Mouse (Mus musculus): Measurements from ENCODE around the gene Snrnp70.
"Not testable (repeated sequence)": the region's sequence is repeated elsewhere in the genome, so short reads cannot be mapped to it uniquely, and the experiment has no call there.

Snrnp70 gene

GRCm38 (mm10) chr7:45409497-45410163 is 14.1 kb upstream of the Snrnp70 start:
- in situ Hi-C loops (cut with MboI; ENCODE audit: low sequenced_read_pairs), result no loop called here

DNA sequence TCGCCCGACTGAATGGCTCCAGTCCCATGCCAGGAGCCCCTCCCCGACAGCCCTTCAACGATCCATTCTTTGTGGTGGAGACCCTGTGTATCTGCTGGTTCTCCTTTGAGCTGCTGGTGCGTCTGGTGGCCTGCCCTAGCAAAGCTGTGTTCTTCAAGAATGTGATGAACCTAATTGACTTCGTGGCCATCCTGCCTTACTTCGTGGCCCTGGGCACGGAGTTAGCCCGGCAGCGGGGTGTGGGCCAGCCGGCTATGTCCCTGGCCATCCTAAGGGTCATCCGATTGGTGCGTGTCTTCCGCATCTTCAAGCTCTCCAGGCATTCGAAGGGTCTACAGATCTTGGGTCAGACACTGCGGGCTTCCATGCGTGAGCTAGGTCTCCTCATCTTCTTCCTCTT is 13.4 kb upstream of the Snrnp70 start:
- in situ Hi-C loops (cut with MboI; ENCODE audit: low sequenced_read_pairs), result no loop called here

- in situ Hi-C loops (cut with MboI; ENCODE audit: low sequenced_read_pairs), result no loop called here
Observed at GRCm38 (mm10) chr7:45408351-45408750, 12.8 kb upstream of the Snrnp70 start.

DNA sequence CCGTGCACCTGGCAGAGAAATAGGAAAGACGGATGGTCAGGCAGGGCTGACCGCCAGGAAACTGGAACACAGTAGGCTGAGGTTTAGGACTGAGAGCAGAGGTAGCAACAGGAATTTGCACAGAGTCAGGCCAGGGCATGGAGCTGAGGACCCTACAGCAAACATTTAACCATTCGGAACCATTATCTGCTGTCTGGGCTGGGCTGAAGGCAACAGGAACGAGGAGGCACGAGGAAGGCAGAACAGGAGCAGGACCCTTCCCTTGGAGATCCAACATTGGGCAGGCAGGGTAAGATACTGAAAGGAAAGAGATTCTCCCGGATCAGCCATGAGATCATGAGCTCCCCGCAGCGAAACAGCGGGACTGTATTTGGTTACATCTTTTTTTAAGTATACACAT is 12.3 kb upstream of the Snrnp70 start:
- in situ Hi-C loops (cut with MboI; ENCODE audit: low sequenced_read_pairs), result no loop called here

GRCm38 (mm10) chr7:45406157-45407156 is 10.9 kb upstream of the Snrnp70 start:
- in situ Hi-C loops (cut with MboI; ENCODE audit: low sequenced_read_pairs), result no loop called here

DNA sequence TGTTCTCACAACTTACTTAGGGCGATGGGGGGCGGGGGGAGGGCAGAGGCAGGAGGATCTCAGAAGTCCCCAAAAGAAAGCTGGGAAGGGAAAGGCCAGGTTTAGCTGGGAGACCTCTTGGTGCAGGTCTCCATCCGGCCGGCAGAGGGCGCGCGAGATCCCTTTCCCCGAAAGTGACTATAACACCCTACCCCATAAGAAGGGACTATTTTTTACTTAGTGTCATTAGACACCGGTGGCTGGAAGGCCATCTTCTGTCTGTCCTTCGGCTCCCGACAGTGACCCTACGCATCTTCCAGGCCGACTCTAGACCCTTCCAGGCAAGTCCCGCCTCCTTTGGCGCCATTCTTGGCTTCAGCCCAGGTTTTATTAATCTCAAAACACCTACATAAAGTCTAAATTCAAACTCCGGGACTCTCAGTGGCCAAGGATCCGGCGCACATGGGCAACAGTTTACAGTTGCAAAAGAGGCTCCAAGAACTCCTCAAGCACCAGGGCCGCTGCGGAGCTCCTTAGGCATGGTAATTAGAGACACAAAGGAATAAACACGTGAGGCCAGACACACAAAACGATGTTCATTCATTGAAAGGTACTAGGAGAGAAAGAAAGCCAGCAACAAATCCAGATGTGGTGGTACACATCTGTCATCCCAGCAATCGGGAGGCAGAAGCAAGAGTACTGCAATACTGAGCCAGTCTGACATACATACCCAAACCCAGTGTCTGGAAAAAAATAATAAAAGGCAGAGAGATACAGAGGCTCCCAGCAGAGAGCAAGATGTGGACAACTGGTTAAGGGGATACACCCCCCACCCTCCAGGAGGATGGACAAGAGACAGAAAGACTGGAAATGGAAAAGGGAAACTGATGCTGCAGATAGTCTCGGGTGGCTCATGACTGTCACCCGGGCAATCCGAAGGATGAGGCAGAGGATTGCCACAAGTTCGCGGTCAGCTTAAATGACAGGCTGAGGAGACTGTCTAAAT is 9.8 kb upstream of the Snrnp70 start, which contains the start of gene Kcna7:
TSS of gene Kcna7 (plus strand) at position 563 of the 985 bp plus-strand sequence.
- in situ Hi-C loops (cut with MboI; ENCODE audit: low sequenced_read_pairs), result no loop called here

- in situ Hi-C loops (cut with MboI; ENCODE audit: low sequenced_read_pairs), result no loop called here
Observed at GRCm38 (mm10) chr7:45403532-45404261, 8.2 kb upstream of the Snrnp70 start.

DNA sequence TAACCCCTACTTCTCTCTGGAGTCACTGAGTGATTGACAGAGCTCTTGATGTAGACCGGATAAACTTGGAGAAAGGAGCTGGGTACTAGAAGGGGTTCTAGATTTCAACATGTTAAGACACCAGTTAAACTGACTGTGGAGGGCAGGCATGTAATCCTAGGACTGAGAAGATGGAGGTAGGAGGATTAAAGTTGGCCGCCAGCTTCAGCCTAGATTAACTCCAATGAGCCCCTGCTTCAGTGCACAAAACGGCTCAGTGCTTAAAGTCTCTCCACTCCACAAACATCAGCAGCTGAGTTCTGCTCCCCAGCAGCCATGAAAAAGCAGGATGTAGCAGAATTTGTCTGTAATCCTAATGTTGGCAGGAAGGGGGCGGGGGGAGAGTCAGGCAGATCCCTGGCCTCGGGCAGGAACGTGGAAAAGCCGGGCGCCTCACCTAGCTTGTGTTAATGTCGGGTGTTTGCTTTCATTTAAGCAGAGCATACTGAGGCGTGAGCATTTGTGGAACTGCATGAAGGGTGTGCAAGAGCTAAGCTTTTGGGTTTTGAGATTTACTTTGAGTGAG is 6.1 kb upstream of the Snrnp70 start:
- in situ Hi-C loops (cut with MboI; ENCODE audit: low sequenced_read_pairs), result no loop called here

GRCm38 (mm10) chr7:45396787-45397186 is 1.2 kb upstream of the Snrnp70 start:
- in situ Hi-C loops (cut with MboI; ENCODE audit: low sequenced_read_pairs), result no loop called here

GRCm38 (mm10) chr7:45396337-45396775 is 814 bp upstream of the Snrnp70 start:
- in situ Hi-C loops (cut with MboI; ENCODE audit: low sequenced_read_pairs), result not testable (repeated sequence)

GRCm38 (mm10) chr7:45395129-45395541 is 407 bp downstream of the Snrnp70 start:
- in situ Hi-C loops (cut with MboI; ENCODE audit: low sequenced_read_pairs), result no loop called here

GRCm38 (mm10) chr7:45386077-45386476 is 9.5 kb downstream of the Snrnp70 start:
- in situ Hi-C loops (cut with MboI; ENCODE audit: low sequenced_read_pairs), result no loop called here

DNA sequence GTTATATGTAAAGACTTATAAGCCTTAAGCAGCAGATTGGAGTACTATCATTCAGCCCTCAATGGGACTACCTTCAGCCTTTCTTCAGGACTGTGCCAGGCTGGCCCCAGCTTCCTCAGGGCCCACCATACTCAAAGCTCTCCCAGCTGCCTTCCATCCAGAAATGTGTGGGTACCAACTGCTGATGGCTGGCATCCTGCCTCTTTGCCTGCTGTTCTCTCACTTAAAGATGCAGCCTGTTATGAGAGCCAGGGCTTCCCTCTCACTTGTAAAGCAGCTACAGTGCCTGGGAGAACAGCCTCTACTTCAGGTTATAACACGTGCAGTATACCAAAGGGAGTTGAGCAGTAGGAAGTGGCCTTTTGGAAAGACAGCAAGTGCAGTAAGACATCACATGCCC is 19.5 kb downstream of the Snrnp70 start:
- in situ Hi-C loops (cut with MboI; ENCODE audit: low sequenced_read_pairs), result no loop called here

- in situ Hi-C loops (cut with MboI; ENCODE audit: low sequenced_read_pairs), result no loop called here
Observed at GRCm38 (mm10) chr7:45374620-45375019, 20.9 kb downstream of the Snrnp70 start.

- in situ Hi-C loops (cut with MboI; ENCODE audit: low sequenced_read_pairs), result no loop called here
Observed at GRCm38 (mm10) chr7:45372371-45372770, 23.2 kb downstream of the Snrnp70 start.

- in situ Hi-C loops (cut with MboI; ENCODE audit: low sequenced_read_pairs), result no loop called here
Observed at GRCm38 (mm10) chr7:45370475-45371311, 24.8 kb downstream of the Snrnp70 start, which contains the start of gene Lin7b. Gene Lin7b (minus strand): TSS chr7:45370583.

DNA sequence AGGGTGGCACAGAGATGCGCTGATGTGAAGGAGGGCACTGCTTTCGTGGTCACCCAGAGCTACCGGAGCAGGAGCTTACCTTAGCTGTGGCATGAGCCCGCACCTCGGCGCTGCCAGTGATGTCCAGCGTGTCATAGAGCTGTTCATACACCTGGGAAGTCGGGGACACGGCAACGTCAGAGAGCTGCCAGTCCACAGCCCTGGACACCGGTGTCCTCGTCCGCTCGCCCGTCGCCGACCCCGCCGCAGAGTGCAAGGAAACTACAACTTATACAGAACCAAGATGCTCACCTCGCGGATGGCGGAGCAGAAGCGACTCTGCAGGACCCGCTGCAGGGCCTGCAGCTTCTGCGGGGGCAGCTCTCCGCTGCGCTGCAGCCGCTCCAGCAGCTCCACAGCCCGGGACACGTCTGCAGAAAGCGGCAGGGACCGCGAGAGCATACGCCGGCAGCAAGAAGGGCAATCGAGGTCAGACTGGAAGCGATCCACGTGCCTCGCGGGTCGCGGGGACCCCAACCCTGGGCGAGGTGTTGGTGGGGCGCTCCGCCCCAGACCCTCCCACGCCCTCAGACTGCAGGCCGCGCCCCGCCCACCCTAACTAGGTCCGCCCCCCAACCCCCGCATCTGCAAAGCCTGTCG is 25.6 kb downstream of the Snrnp70 start:
- in situ Hi-C loops (cut with MboI; ENCODE audit: low sequenced_read_pairs), result no loop called here
